Mouse (Mus musculus) gastrocnemius, adult 2 months (tissue): Measurements from ENCODE around the gene Syncrip. TPM values are rescaled to one million over a fixed set of nuclear protein-coding genes. Genes with fewer than 3 reads are reported as not detected.

Experiments used
- DNase-seq: peaks from one replicate; pipeline ENCODE4 v3.0.0; 2022
- H3K27ac ChIP-seq: fragments of 200-600 bp; 2 replicates; pipeline ENCODE4 v1.8.1; 2022; ENCODE audit warnings: mild to moderate bottlenecking
- H3K4me3 ChIP-seq: fragments of 200-600 bp; 2 replicates; pipeline ENCODE4 v1.8.1; 2022; ENCODE audit warnings: mild to moderate bottlenecking, moderate library complexity
- CTCF ChIP-seq: fragments of 200-600 bp; IDR thresholded peaks from 2 replicates; pipeline ENCODE4 v1.8.1; 2022; ENCODE audit warnings: antibody characterized with exemption, mild to moderate bottlenecking, moderate library complexity
- intact Hi-C: fragments of 180-260 bp; cut with DNase I; formaldehyde crosslinking; loops from one replicate; pipeline ENCODE4 v1.15.1; 2025
- total RNA-seq, 2 experiments: library from RNA; stranded (reverse); gene quantifications; 2 replicates each; pipeline ENCODE4 v1.2.3; 2021

Gene Syncrip
- total RNA-seq, 2 experiments from 2014 or later, result 59.4 to 65.0 TPM

DNA sequence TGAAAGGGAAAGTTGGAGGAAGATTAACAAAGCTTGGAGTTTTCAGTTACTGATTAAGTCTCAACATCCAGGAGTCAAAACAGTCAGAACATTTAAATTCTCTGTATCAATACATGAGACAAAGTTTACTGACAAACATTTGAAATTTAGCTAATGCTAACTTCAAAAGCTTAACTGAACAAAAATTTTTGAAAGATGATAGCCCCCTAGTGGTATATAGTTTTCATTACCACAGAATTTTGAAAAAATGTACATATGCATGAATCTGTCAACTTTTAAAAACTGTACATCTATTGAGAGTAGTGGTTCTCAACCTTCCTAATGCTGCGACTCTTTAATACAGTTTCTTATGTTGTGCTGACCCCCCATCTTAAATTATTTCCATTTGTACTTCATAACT, 83.9 kb downstream of the Syncrip start:
- intact Hi-C loops, result loop anchor here (2.0 kb wide), 1 partner anchor 158 kb away; no protein-coding TSS in a partner anchor
- no peak for DNase-seq
- Histone ChIP-seq H3K27ac (no peak overlapping the region), H3K4me3 (no peak overlapping the region)
- peak; percentile 48 for TF ChIP-seq CTCF

Other genes starting within 250 kb of the Syncrip start
- 1 to 10 TPM; 2.2 to 2.5 TPM for gene Nt5e, start 155.4 kb downstream of the Syncrip start, total RNA-seq
- gene Snx14, start 43.6 kb downstream of the Syncrip start, total RNA-seq, result 10 to 100 TPM; 13.1 to 17.9 TPM
- gene Gm20537, start 26.0 kb downstream of the Syncrip start, total RNA-seq, result not detected
- gene Zfp949, start 65.4 kb upstream of the Syncrip start, total RNA-seq, result 10 to 100 TPM in 1 of 2 experiments, 1 to 10 TPM in 1; 9.0 to 10.5 TPM
- under 1 TPM; 0.23 to 0.28 TPM for gene Trim43a, start 98.3 kb upstream of the Syncrip start, total RNA-seq
- gene Mthfsl, start 237.7 kb upstream of the Syncrip start, total RNA-seq, result 10 to 100 TPM in 1 of 2 experiments, 1 to 10 TPM in 1; 8.9 to 13.5 TPM
- not detected for gene Bcl2a1d, start 249.3 kb upstream of the Syncrip start, total RNA-seq